Mouse (Mus musculus) stomach, postnatal 0 days (tissue): ENCODE results near the gene Stx6. TPM values are rescaled to one million over a fixed set of nuclear protein-coding genes. Genes with fewer than 3 reads are reported as not detected.
A peak's percentile ranks its signal among the peaks of the same experiment; 100 is the strongest.

ENCODE experiments used
- ATAC-seq: fragments of 200-750 bp; cut with Nextera tagmentation; 2 replicates; pipeline ENCODE4 v1.8.0; 2017; ENCODE audit not compliant: low FRiP score, low TSS enrichment
- DNase-seq: peaks from one replicate; pipeline ENCODE4 v3.0.0-alpha.2; 2016; ENCODE audit warnings: low spot score
- H3K27ac ChIP-seq: fragments of 300-500 bp; sonication (generic); replicated peaks from 2 replicates; pipeline ENCODE4 v1.5.1; 2014; ENCODE audit warnings: mild to moderate bottlenecking, control low read depth
- H3K27me3 ChIP-seq: fragments of 300-500 bp; sonication (generic); 2 replicates; pipeline ENCODE4 v1.6.1; 2014; ENCODE audit warnings: low read length; ENCODE audit not compliant: control insufficient read depth, insufficient read depth
- H3K36me3 ChIP-seq: fragments of 300-500 bp; sonication (generic); 2 replicates; pipeline ENCODE4 v1.6.1; 2014; ENCODE audit warnings: low read length, mixed read lengths; ENCODE audit not compliant: control insufficient read depth, insufficient read depth
- H3K4me1 ChIP-seq: fragments of 300-500 bp; sonication (generic); replicated peaks from 2 replicates; pipeline ENCODE4 v1.6.1; 2014; ENCODE audit warnings: antibody characterized with exemption; ENCODE audit not compliant: control insufficient read depth, insufficient read depth
- H3K4me2 ChIP-seq: fragments of 300-500 bp; sonication (generic); replicated peaks from 2 replicates; pipeline ENCODE4 v1.6.1; 2014; ENCODE audit warnings: low read depth, mild to moderate bottlenecking, control low read depth, moderate library complexity
- H3K4me3 ChIP-seq: fragments of 300-500 bp; sonication (generic); 2 replicates; pipeline ENCODE4 v1.5.1; 2014; ENCODE audit warnings: low read depth, low read length, control low read depth
- H3K9ac ChIP-seq: fragments of 300-500 bp; sonication (generic); 2 replicates; pipeline ENCODE4 v1.6.1; 2014; ENCODE audit warnings: mild to moderate bottlenecking, low read length, control low read depth, mixed read lengths
- H3K9me3 ChIP-seq: fragments of 300-500 bp; sonication (generic); 2 replicates; pipeline ENCODE4 v1.6.1; 2016; ENCODE audit warnings: low read length; ENCODE audit not compliant: control insufficient read depth
- CTCF ChIP-seq: IDR thresholded peaks from 2 replicates; pipeline ENCODE4 v1.5.1; 2016; ENCODE audit warnings: antibody characterized with exemption, low read depth, mild to moderate bottlenecking, moderate library complexity
- EP300 ChIP-seq: optimal IDR thresholded peaks from 2 replicates; pipeline ENCODE3; 2016; ENCODE audit warnings: antibody characterized with exemption
- WGBS: fragments of 180-500 bp; shearing (Covaris S2); extraction: QIAGEN DNeasy Blood & Tissue Kit; methylation state at CpG from one replicate; pipeline ENCODE4 v1.1.7; 2014; 5-methylcytosine and 5-hydroxymethylcytosine counted together
- polyA plus RNA-seq: library from polyadenylated mRNA; unstranded; fragments of >200 nt; fragmentation: Nextera tagmentation; extraction: Ambion mirVana; gene quantifications from 2 replicates; pipeline ENCODE4 v1.2.1, GENCODE M21; 2015

Stx6 gene
- polyA plus RNA-seq, 1 experiment from 2014 or later: 39.0 TPM

- H3K4me1 ChIP-seq: no peaks in the 10 kb centered on the region
- no peaks in the 10 kb centered on the region for H3K9me3 ChIP-seq
- ATAC-seq (no peak), DNase-seq (no peak)
- H3K27me3 ChIP-seq: no peaks in the 10 kb centered on the region
- no peak overlapping the region for H3K27ac ChIP-seq
- no peaks in the 10 kb centered on the region for H3K36me3 ChIP-seq
- no peak overlapping the region for H3K9ac ChIP-seq
- H3K4me2 ChIP-seq: peak overlapping the region; percentile 71; the same call in 1 of the 2 replicates
- H3K4me3 ChIP-seq: peak overlapping the region; percentile 56; the same call in 1 of the 2 replicates
- no peak for TF ChIP-seq CTCF
- TF ChIP-seq EP300: no peak
- 74% methylated on average over 7 of the region's 7 CpGs for WGBS
Measured at GRCm38 (mm10) chr1:155245516-155245915, 87.0 kb downstream of the Stx6 start.

- H3K36me3 ChIP-seq: no peaks in the 10 kb centered on the region
- no peak for ATAC-seq
- no peak overlapping the region for H3K4me2 ChIP-seq
- DNase-seq: no peak
- no peak overlapping the region for H3K27ac ChIP-seq
- WGBS: 28% methylated on average over 5 of the region's 5 CpGs
- no peaks in the 10 kb centered on the region for H3K27me3 ChIP-seq
- H3K4me1 ChIP-seq: no peaks in the 10 kb centered on the region
- no peaks in the 10 kb centered on the region for H3K9me3 ChIP-seq
- H3K4me3 ChIP-seq: no peak overlapping the region
- TF ChIP-seq EP300: no peak
- H3K9ac ChIP-seq: no peak overlapping the region
Measured at GRCm38 (mm10) chr1:155247441-155247840, 88.9 kb downstream of the Stx6 start.

GRCm38 (mm10) chr1:155248041-155248440 is 89.5 kb downstream of the Stx6 start:
- DNase-seq: no peak
- Histone ChIP-seq H3K4me1 (no peaks in the 10 kb centered on the region), H3K27ac (no peak overlapping the region), H3K36me3 (no peaks in the 10 kb centered on the region), H3K9ac (no peak overlapping the region), H3K4me2 (no peak overlapping the region), H3K27me3 (no peaks in the 10 kb centered on the region), H3K4me3 (no peak overlapping the region), H3K9me3 (no peaks in the 10 kb centered on the region)
- no peak for ATAC-seq
- 36% methylated on average over 5 of the region's 5 CpGs for WGBS
- TF ChIP-seq CTCF (no peak), EP300 (no peak)

GRCm38 (mm10) chr1:155249896-155250295 is 91.4 kb downstream of the Stx6 start:
- Histone ChIP-seq H3K9me3 (no peaks in the 10 kb centered on the region), H3K4me2 (no peak overlapping the region), H3K27ac (no peak overlapping the region), H3K4me3 (no peak overlapping the region), H3K27me3 (no peaks in the 10 kb centered on the region), H3K4me1 (no peaks in the 10 kb centered on the region), H3K36me3 (no peaks in the 10 kb centered on the region), H3K9ac (no peak overlapping the region)
- TF ChIP-seq EP300 (no peak), CTCF (no peak)
- 53% methylated on average over 5 of the region's 5 CpGs for WGBS
- DNase-seq (no peak), ATAC-seq (no peak)

GRCm38 (mm10) chr1:155250531-155251135 is 92.1 kb downstream of the Stx6 start:
- no peak for ATAC-seq
- no peaks in the 10 kb centered on the region for H3K27me3 ChIP-seq
- no peak overlapping the region for H3K9ac ChIP-seq
- no peak overlapping the region for H3K4me3 ChIP-seq
- no peaks in the 10 kb centered on the region for H3K36me3 ChIP-seq
- H3K4me1 ChIP-seq: no peaks in the 10 kb centered on the region
- no peak overlapping the region for H3K27ac ChIP-seq
- TF ChIP-seq EP300: no peak
- no peak for TF ChIP-seq CTCF
- no peak overlapping the region for H3K4me2 ChIP-seq
- no peak for DNase-seq
- H3K9me3 ChIP-seq: no peaks in the 10 kb centered on the region
- WGBS: 57% methylated on average over 4 of the region's 4 CpGs

GRCm38 (mm10) chr1:155251596-155251995 is 93.1 kb downstream of the Stx6 start:
- TF ChIP-seq EP300 (no peak), CTCF (no peak)
- no peak overlapping the region for H3K9ac ChIP-seq
- H3K4me1 ChIP-seq: no peaks in the 10 kb centered on the region
- 80% methylated on average over 5 of the region's 5 CpGs for WGBS
- H3K27ac ChIP-seq: no peak overlapping the region
- H3K9me3 ChIP-seq: no peaks in the 10 kb centered on the region
- H3K4me2 ChIP-seq: no peak overlapping the region
- ATAC-seq (no peak), DNase-seq (no peak)
- no peaks in the 10 kb centered on the region for H3K27me3 ChIP-seq
- H3K36me3 ChIP-seq: no peaks in the 10 kb centered on the region
- H3K4me3 ChIP-seq: no peak overlapping the region
